Mouse (Mus musculus) midbrain, embryonic 13.5 days (tissue): ENCODE measurements at regions not wholly inside any gene's neighbourhood (a gene's known extent, or its start where the extent isn't known, plus 50 kb on each side); places are given as distances from the start of the nearest gene placed in this dataset.
A peak's percentile ranks its signal among the peaks of the same experiment; 100 is the strongest.

Experiments used
- ATAC-seq: fragments of 200-750 bp; cut with Nextera tagmentation; 2 replicates; pipeline ENCODE4 v1.8.0; 2017; ENCODE audit warnings: mild to moderate bottlenecking, moderate TSS enrichment, moderate library complexity
- H3K27ac ChIP-seq: fragments of 300-500 bp; sonication (generic); 2 replicates; pipeline ENCODE4 v1.5.1; 2015; ENCODE audit warnings: inconsistent platforms, mild to moderate bottlenecking, moderate library complexity
- H3K27me3 ChIP-seq: fragments of 300-500 bp; sonication (generic); 2 replicates; pipeline ENCODE4 v1.6.1; 2015; ENCODE audit warnings: mild to moderate bottlenecking, inconsistent platforms
- H3K36me3 ChIP-seq: fragments of 300-500 bp; sonication (generic); 2 replicates; pipeline ENCODE4 v1.6.1; 2015; ENCODE audit warnings: mild to moderate bottlenecking, inconsistent platforms
- H3K4me1 ChIP-seq: fragments of 300-500 bp; sonication (generic); replicated peaks from 2 replicates; pipeline ENCODE4 v1.6.1; 2015; ENCODE audit warnings: inconsistent platforms
- H3K4me2 ChIP-seq: fragments of 300-500 bp; sonication (generic); replicated peaks from 2 replicates; pipeline ENCODE4 v1.6.1; 2015; ENCODE audit warnings: moderate library complexity, mild to moderate bottlenecking, inconsistent platforms
- H3K4me3 ChIP-seq: fragments of 300-500 bp; sonication (generic); replicated peaks from 2 replicates; pipeline ENCODE4 v1.5.1; 2015; ENCODE audit warnings: mild to moderate bottlenecking, inconsistent platforms
- H3K9ac ChIP-seq: fragments of 300-500 bp; sonication (generic); replicated peaks from 2 replicates; pipeline ENCODE4 v1.6.1; 2015; ENCODE audit warnings: mild to moderate bottlenecking, inconsistent platforms
- H3K9me3 ChIP-seq: fragments of 300-500 bp; sonication (generic); 2 replicates; pipeline ENCODE4 v1.6.1; 2016; ENCODE audit warnings: mild to moderate bottlenecking, inconsistent platforms
- WGBS: fragments of 180-500 bp; shearing (Covaris S2); methylation state at CpG from one replicate; pipeline ENCODE4 v1.1.7; 2015; 5-methylcytosine and 5-hydroxymethylcytosine counted together

DNA sequence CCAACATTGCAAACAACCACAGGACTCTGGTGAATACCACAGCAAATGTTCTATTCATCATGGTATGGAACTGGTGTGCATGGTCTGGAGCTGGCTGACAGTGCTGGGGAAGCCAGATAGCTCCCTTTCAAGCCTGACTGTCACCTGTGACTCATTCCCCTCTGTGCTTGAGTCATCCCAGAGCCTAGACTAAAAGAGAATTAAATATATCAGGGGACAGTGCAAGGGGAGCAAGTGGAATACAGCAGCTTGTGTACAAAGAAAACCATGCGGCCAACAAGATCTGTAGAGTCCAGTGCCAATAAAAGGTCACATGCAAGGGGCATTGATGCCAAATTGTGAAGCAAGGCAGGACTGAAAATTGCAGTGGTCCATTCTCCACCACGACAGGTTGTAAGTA is 117.7 kb downstream of the Pah start:
- no peak overlapping the region for H3K27ac ChIP-seq
- H3K27me3 ChIP-seq, result no peaks in the 10 kb centered on the region
- 83% methylated on average over 2 of the region's 2 CpGs for WGBS
- H3K9me3 ChIP-seq, result no peaks in the 10 kb centered on the region
- no peak overlapping the region for H3K9ac ChIP-seq
- H3K36me3 ChIP-seq, result no peaks in the 10 kb centered on the region
- no peak overlapping the region for H3K4me3 ChIP-seq
- no peak for ATAC-seq
- no peak overlapping the region for H3K4me2 ChIP-seq
- H3K4me1 ChIP-seq, result no peaks in the 10 kb centered on the region

DNA sequence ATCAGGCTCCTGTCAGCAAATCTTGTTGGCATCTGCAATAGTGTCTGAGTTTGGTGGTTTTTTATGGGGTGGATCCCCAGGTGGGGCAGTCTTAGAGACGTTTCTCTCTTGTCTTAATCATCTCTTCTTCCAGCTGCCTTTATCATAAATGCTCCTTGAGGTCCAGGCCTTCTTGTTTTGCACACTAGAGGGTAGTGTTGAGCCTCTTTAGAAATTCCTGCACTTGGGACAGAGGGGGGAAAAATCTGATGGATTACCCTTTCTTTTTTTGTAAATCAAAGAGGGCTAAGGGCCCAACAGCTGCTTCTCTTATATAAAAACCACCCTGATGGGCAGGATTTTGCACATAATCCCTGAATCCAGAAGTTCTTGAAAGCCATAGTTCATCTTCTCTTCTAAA is 127.5 kb downstream of the Pah start:
- no peak overlapping the region for H3K4me2 ChIP-seq
- H3K27me3 ChIP-seq, result no peaks in the 10 kb centered on the region
- 23% methylated on average over 1 of the region's 1 CpGs for WGBS
- H3K9me3 ChIP-seq, result no peaks in the 10 kb centered on the region
- H3K36me3 ChIP-seq, result no peaks in the 10 kb centered on the region
- no peaks in the 10 kb centered on the region; the same call in 1 of the 2 replicates for H3K4me1 ChIP-seq
- H3K4me3 ChIP-seq, result no peak overlapping the region
- no peak overlapping the region for H3K9ac ChIP-seq
- no peak for ATAC-seq
- no peak overlapping the region for H3K27ac ChIP-seq

DNA sequence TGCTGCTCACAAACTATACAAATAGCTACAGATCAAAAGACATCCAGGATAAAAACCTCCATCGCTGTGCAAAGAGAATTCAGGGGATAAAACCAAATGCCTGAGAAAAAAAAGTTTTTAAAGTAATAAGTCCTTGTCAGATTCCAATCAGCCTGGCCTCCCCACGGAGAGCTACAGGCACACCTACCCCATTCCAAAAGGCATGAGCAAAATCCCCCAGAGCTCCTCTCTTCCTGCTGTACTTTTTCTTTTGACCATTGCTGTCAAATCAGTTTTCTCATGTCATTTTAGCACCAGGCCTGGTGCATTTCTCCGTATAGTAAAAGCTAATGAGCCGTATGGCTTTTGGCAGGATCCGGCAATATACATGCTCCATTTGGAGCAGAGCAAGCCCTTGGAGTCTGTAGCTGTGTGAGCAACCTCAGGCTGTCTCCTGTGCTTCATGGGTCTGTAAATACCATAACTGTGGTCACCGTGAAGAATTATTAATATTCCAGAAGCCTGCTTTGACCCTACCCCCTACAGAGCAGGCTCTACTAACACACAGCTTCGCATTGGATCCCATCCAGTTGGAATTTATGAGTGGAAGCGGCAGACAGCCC is 130.6 kb downstream of the Pah start:
- H3K36me3 ChIP-seq, result no peaks in the 10 kb centered on the region
- ATAC-seq, result no peak
- H3K27ac ChIP-seq, result no peak overlapping the region
- no peak overlapping the region for H3K4me2 ChIP-seq
- no peak overlapping the region for H3K4me3 ChIP-seq
- H3K27me3 ChIP-seq, result no peaks in the 10 kb centered on the region
- no peaks in the 10 kb centered on the region; the same call in 1 of the 2 replicates for H3K4me1 ChIP-seq
- H3K9me3 ChIP-seq, result no peaks in the 10 kb centered on the region
- 71% methylated on average over 8 of the region's 8 CpGs for WGBS
- H3K9ac ChIP-seq, result no peak overlapping the region

DNA sequence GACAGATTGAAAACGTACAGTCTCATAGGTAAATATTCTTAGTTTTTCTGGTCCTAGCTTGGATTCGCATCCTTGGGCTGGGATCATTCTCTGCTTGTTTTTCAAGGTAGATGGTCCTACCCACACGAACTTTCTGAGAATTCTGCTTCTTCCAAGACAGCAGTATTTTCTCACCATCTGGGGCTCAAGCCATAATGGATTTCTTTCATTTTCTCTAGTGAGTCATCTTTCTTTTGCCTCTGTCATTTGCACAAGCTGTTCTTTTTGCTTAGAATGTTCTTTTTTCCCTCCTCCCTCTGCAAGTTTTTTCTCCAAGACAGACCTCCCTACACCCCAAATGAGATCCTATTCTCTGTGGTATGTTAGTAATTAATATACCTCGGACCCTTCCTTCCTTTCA is 132.5 kb downstream of the Pah start:
- no peaks in the 10 kb centered on the region for H3K9me3 ChIP-seq
- no peaks in the 10 kb centered on the region for H3K36me3 ChIP-seq
- no peak overlapping the region for H3K27ac ChIP-seq
- WGBS, result 91% methylated on average over 4 of the region's 4 CpGs
- H3K4me2 ChIP-seq, result no peak overlapping the region
- no peak overlapping the region for H3K9ac ChIP-seq
- no peak overlapping the region for H3K4me3 ChIP-seq
- no peaks in the 10 kb centered on the region; the same call in 1 of the 2 replicates for H3K4me1 ChIP-seq
- no peaks in the 10 kb centered on the region for H3K27me3 ChIP-seq
- no peak for ATAC-seq

DNA sequence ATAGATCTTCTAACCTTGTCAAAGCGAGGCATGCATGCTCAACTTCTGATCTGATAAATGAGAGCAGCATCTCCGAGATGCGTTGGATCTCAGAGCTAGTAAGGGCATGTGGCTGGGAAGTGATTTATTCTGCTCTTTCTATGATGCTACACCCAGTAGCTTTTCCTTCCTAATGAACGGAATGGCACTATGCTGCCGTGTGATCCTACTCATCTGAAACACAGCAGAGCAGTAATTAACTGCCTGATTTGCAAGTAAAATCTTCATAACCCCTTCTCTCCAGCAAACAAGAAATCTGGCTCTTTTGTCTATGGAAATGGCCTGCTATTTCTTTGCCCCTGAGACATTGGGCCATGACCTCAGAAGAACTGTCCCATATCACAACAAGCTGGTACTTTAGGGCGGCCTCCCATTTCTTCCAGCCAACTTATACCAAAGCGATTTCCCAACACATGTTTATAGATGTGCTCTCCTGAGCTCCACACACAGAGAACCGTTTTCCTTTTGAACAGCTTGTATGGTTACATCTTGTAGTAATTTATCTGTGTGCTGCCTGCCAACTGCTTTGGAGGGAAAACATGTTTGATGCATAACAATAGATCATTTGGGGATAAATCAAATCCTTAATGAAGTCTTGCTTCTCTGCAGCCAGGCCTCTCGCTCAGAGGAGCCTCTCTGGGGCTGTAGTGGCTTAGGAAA is 144.6 kb downstream of the Pah start:
- Histone ChIP-seq H3K9ac (no peak overlapping the region), H3K9me3 (no peaks in the 10 kb centered on the region), H3K27me3 (no peaks in the 10 kb centered on the region), H3K4me2 (no peak overlapping the region), H3K27ac (peak overlapping the region; percentile 31; the same call in 1 of the 2 replicates), H3K4me3 (no peak overlapping the region), H3K4me1 (peaks cover 11% of the 10 kb centered on the region), H3K36me3 (no peaks in the 10 kb centered on the region)
- WGBS, result 70% methylated on average over 9 of the region's 9 CpGs
- peak; percentile 73 for ATAC-seq

DNA sequence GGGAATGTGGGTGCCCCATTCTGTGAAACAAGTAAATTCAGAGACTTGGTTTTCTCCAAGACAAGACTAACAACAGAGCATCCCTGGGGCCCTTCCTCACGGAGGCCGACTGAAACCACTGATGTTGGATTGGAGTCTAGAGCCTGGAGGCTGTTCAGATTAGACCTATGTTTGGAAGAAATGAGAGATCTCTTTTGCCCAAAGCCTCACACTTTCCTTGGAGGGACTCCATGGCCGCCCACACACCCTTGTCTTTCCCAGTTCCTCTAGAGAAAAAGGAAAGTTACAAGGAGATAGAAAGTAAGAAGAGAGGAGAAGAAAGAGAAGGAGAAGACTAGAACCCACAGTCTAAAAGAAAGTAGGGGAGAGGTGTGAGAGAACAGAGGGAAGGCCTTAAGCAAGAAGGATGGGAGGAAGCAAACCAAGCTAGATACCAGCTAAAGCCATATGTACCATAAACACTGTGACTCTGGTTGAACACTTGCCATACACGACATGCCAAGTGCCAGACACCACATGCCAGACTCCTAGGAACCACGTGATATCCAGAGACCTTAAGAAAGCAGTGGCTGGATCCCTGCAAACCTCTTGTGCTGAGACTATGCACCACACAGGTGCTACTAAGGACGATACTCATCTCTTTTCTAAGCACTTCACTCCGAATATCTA is 145.3 kb downstream of the Pah start:
- no peak overlapping the region for H3K9ac ChIP-seq
- no peak for ATAC-seq
- H3K9me3 ChIP-seq, result no peaks in the 10 kb centered on the region
- no peaks in the 10 kb centered on the region for H3K36me3 ChIP-seq
- H3K27me3 ChIP-seq, result no peaks in the 10 kb centered on the region
- peak overlapping the region; percentile 31; the same call in 1 of the 2 replicates for H3K27ac ChIP-seq
- no peak overlapping the region for H3K4me2 ChIP-seq
- no peak overlapping the region for H3K4me3 ChIP-seq
- H3K4me1 ChIP-seq, result peaks cover 11% of the 10 kb centered on the region
- 85% methylated on average over 7 of the region's 7 CpGs for WGBS

DNA sequence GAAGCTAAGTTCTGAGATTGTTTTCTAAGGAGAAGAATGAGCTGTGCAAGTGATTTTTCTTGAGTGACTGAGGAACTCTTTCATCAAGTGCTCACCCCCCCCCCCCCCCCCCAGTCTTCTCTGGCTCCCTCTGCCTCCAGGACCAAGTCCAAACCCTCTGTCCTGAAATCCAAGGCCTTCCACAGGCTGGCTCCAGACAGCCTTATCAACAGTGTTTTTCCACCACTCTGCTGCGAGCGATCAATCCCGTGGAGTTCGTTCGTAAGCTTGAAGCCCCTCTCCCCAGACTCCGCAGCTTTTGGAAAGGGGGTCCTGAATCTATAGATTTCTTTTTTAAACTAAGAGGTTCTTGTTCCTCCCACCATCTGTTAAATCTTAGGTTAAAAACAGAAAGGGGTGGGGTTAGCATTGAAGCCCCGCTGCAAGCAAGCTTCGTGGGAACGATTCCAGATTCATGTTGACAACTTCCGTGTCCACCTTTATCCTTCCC is 146.1 kb downstream of the Pah start:
- H3K9ac ChIP-seq, result no peak overlapping the region
- H3K4me2 ChIP-seq, result no peak overlapping the region
- no peaks in the 10 kb centered on the region for H3K9me3 ChIP-seq
- WGBS, result 87% methylated on average over 10 of the region's 10 CpGs
- H3K27ac ChIP-seq, result no peak overlapping the region
- ATAC-seq, result no peak
- H3K36me3 ChIP-seq, result no peaks in the 10 kb centered on the region
- H3K4me1 ChIP-seq, result peaks cover 11% of the 10 kb centered on the region
- H3K27me3 ChIP-seq, result no peaks in the 10 kb centered on the region
- no peak overlapping the region for H3K4me3 ChIP-seq

DNA sequence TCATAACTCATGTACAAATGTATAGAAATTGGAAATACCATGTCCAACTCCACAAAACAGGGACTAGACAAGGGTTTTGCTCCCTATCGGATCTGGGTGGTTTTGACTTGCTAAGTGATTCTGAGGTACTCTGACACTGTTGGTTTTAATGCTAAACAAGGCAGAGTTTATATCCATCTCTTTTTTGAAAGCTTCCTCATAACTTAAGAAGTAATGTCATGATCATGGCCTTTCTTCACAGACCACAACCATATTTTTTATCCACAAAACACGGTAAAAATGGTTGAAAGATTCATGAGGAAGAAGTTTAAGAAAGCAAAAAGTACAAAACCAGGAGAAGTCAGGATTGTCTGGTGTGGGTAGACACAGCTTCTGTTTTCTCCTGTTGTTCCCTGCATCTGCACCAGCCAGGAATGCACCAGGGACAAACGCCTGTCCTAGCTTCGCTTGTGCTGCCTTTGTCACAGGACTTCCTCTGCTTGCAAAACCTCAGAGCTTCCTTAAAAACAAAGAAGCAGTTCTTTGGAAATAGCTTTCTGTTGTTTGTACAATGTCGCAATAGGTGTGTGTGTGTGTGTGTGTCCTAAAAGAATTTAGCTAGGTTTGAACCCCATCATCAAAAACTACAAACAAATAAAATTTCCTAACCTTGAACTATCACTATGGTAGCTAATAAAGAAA is 153.3 kb downstream of the Pah start:
- H3K27ac ChIP-seq, result no peak overlapping the region
- no peak overlapping the region for H3K4me3 ChIP-seq
- no peak overlapping the region for H3K9ac ChIP-seq
- no peaks in the 10 kb centered on the region for H3K4me1 ChIP-seq
- H3K36me3 ChIP-seq, result no peaks in the 10 kb centered on the region
- no peaks in the 10 kb centered on the region for H3K9me3 ChIP-seq
- no peak for ATAC-seq
- H3K4me2 ChIP-seq, result no peak overlapping the region
- 85% methylated on average over 5 of the region's 5 CpGs for WGBS
- H3K27me3 ChIP-seq, result no peaks in the 10 kb centered on the region

DNA sequence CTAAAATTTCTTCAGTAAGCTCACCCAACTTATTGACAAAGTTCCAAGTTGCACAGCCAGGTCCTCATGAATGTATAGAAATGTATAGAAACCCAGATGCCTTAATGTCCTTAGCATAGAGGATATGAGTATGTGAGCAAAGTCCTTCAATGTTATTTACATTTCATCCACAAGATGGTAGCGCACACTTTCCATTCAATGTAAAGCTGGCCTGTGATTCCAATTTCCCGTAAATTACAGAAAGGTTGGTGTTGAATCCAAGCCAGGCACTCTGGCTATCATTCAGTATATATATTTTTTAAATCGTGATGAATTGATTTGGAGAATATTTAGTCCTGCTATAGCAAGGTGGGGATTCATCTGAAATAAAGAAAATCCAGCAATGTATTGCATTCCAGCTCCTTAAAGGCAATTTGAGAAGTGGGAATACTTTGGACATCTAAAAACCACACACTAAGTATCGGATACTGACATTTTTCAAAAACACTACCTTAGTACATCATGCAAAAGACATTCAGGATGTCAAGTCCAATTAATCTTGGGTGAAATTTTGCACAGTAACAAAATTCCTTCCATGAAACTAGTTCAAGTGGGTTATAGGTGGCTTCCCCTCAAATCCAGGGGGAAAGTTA is 154.6 kb downstream of the Pah start:
- Histone ChIP-seq H3K4me3 (no peak overlapping the region), H3K9ac (no peak overlapping the region), H3K36me3 (no peaks in the 10 kb centered on the region), H3K27ac (no peak overlapping the region), H3K4me1 (no peaks in the 10 kb centered on the region), H3K9me3 (no peaks in the 10 kb centered on the region), H3K4me2 (no peak overlapping the region), H3K27me3 (no peaks in the 10 kb centered on the region)
- WGBS, result 73% methylated on average over 4 of the region's 4 CpGs
- no peak for ATAC-seq

DNA sequence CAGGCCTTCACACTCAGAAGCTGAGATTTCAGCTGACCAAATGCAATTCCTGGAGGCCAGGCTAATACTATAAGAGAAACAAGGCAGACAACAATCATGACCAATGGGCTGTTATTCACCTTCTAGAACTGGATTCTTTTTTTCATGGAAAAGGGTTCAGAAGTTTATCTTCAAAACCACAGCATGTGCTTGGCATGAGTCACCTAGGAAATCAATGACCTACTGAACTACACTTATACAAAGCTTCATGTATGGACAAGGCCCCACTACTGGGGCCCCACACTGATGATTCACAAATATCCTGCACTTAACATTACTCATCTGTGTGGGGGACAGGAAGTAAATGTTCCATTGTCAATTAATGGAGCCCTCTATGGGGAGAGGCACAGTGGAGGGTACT is 157.4 kb downstream of the Pah start:
- Histone ChIP-seq H3K27ac (no peak overlapping the region), H3K4me2 (no peak overlapping the region), H3K4me3 (no peak overlapping the region), H3K9me3 (no peaks in the 10 kb centered on the region), H3K27me3 (no peaks in the 10 kb centered on the region), H3K9ac (no peak overlapping the region), H3K36me3 (no peaks in the 10 kb centered on the region), H3K4me1 (no peaks in the 10 kb centered on the region)
- no peak for ATAC-seq

DNA sequence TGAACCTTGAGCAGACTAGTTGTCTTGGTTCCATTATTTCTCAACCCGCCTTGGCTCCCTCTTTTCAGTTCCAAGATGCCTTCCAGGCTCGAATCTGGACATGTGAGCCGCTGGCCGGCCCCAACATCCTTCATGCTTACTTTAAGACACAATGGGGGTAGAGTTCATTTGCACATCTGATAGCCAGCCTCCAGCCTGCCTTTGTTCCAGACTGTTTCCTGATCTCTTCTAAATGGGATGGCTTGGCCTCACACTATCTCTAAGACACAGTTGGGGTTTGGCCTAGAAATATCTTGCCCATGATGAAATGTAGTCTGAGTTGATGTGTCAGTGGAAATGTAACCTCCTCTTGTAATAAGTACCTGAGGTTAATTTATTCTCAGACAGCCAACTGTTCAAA is 164.7 kb downstream of the Pah start:
- ATAC-seq, result no peak
- no peak overlapping the region for H3K4me3 ChIP-seq
- 38% methylated on average over 4 of the region's 4 CpGs for WGBS

DNA sequence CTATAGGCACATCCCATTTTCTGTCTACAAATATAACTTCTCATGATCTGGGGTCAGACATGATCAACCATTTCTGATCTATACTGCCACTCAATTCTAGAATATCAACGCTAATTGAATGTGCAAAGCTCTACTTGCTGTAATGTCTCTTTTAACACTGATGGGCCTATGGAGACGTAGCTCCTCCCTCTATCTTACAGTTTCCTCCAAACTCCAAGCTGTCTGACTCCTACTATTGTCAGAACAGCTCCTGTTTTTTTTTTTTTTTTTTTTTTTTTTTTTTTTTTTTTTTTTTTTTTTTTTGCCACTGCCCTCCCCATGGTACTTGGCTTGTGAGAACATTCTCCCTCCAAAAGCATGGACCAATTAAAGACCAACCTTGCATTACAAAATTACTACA is 165.2 kb downstream of the Pah start:
- Histone ChIP-seq H3K27me3 (no peaks in the 10 kb centered on the region), H3K4me3 (no peak overlapping the region), H3K4me1 (no peaks in the 10 kb centered on the region), H3K4me2 (no peak overlapping the region), H3K9ac (no peak overlapping the region), H3K36me3 (no peaks in the 10 kb centered on the region), H3K9me3 (no peaks in the 10 kb centered on the region), H3K27ac (no peak overlapping the region)
- no peak for ATAC-seq
- WGBS, result 90% methylated on average over 2 of the region's 2 CpGs

More for the DNA sequence above, 164.7 kb downstream of the Pah start:
- Histone ChIP-seq H3K27me3 (no peaks in the 10 kb centered on the region), H3K36me3 (no peaks in the 10 kb centered on the region), H3K4me1 (no peaks in the 10 kb centered on the region), H3K27ac (no peak overlapping the region), H3K9me3 (no peaks in the 10 kb centered on the region), H3K4me2 (no peak overlapping the region), H3K9ac (no peak overlapping the region)
